Mouse (Mus musculus) ES-CJ7 (cell line): ENCODE measurements at regions not wholly inside any gene's neighbourhood (a gene's known extent, or its start where the extent isn't known, plus 50 kb on each side); places are given as distances from the start of the nearest gene placed in this dataset.

Experiments used
- DNase-seq: peaks from one replicate; pipeline ENCODE4 v3.0.0; 2011; ENCODE audit warnings: low read depth, low spot score

GRCm38 (mm10) chr4:87501791-87502190, 271.5 kb upstream of the Slc24a2 start:
- DNase-seq, result no peak

GRCm38 (mm10) chr4:87500441-87500840, 270.2 kb upstream of the Slc24a2 start:
- DNase-seq, result no peak

GRCm38 (mm10) chr4:87487798-87488197, 257.5 kb upstream of the Slc24a2 start:
- no peak for DNase-seq

- DNase-seq, result no peak
These were observed 245.3 kb upstream of the Slc24a2 start for GRCm38 (mm10) chr4:87475537-87475936.

- DNase-seq, result peak; percentile 23
These were observed 243.2 kb upstream of the Slc24a2 start for GRCm38 (mm10) chr4:87473331-87474039.

GRCm38 (mm10) chr4:87472787-87473186, 242.5 kb upstream of the Slc24a2 start:
- DNase-seq, result peak; percentile 89

- DNase-seq, result no peak
These were observed 241.1 kb upstream of the Slc24a2 start for GRCm38 (mm10) chr4:87471385-87471784.

- no peak for DNase-seq
These were observed 237.3 kb upstream of the Slc24a2 start for GRCm38 (mm10) chr4:87467600-87467999.

- no peak for DNase-seq
These were observed 236.7 kb upstream of the Slc24a2 start for GRCm38 (mm10) chr4:87467018-87467417.

GRCm38 (mm10) chr4:87461181-87461912, 231.1 kb upstream of the Slc24a2 start:
- DNase-seq, result no peak

- DNase-seq, result no peak
These were observed 225.7 kb upstream of the Slc24a2 start for GRCm38 (mm10) chr4:87455863-87456578.

- no peak for DNase-seq
These were observed 221.8 kb upstream of the Slc24a2 start for GRCm38 (mm10) chr4:87452122-87452521.

- no peak for DNase-seq
These were observed 221.0 kb upstream of the Slc24a2 start for GRCm38 (mm10) chr4:87451251-87451650.

GRCm38 (mm10) chr4:87448338-87448737, 218.1 kb upstream of the Slc24a2 start:
- DNase-seq, result no peak

GRCm38 (mm10) chr4:87446856-87447255, 216.6 kb upstream of the Slc24a2 start:
- DNase-seq, result no peak

GRCm38 (mm10) chr4:87434136-87434535, 203.9 kb upstream of the Slc24a2 start:
- DNase-seq, result no peak

GRCm38 (mm10) chr4:87428374-87428773, 198.1 kb upstream of the Slc24a2 start:
- DNase-seq, result peak; percentile 53

GRCm38 (mm10) chr4:87424066-87424465, 193.8 kb upstream of the Slc24a2 start:
- no peak for DNase-seq

GRCm38 (mm10) chr4:87422588-87422987, 192.3 kb upstream of the Slc24a2 start:
- no peak for DNase-seq

- DNase-seq, result no peak
These were observed 173.1 kb upstream of the Slc24a2 start for GRCm38 (mm10) chr4:87403354-87403753.

- DNase-seq, result no peak
These were observed 171.9 kb upstream of the Slc24a2 start for GRCm38 (mm10) chr4:87402173-87402556.
